Mouse (Mus musculus) midbrain, embryonic 14.5 days (tissue): ENCODE measurements around the gene Wdr19. TPM values are rescaled to one million over a fixed set of nuclear protein-coding genes. Genes with fewer than 3 reads are reported as not detected.

ENCODE experiments used
- ATAC-seq: fragments of 200-750 bp; cut with Nextera tagmentation; 2 replicates; pipeline ENCODE4 v1.8.0; 2017; ENCODE audit warnings: moderate number of reproducible peaks, moderate library complexity; ENCODE audit not compliant: low FRiP score, low TSS enrichment
- DNase-seq: peaks from one replicate; pipeline ENCODE4 v3.0.0-alpha.2; 2015
- H3K27ac ChIP-seq: fragments of 300-500 bp; sonication (generic); replicated peaks from 2 replicates; pipeline ENCODE4 v1.5.1; 2014; ENCODE audit warnings: mild to moderate bottlenecking, low read depth, low read length, moderate library complexity
- H3K27me3 ChIP-seq: fragments of 300-500 bp; sonication (generic); 2 replicates; pipeline ENCODE4 v1.6.1; 2014; ENCODE audit warnings: low read length, control low read depth, mixed read lengths; ENCODE audit not compliant: control insufficient read depth, insufficient read depth
- H3K36me3 ChIP-seq: fragments of 300-500 bp; sonication (generic); 2 replicates; pipeline ENCODE4 v1.6.1; 2014; ENCODE audit warnings: low read length, control low read depth; ENCODE audit not compliant: control insufficient read depth, insufficient read depth
- H3K4me1 ChIP-seq: fragments of 300-500 bp; sonication (generic); 2 replicates; pipeline ENCODE4 v1.6.1; 2014; ENCODE audit warnings: mild to moderate bottlenecking, antibody characterized with exemption, low read length, control low read depth; ENCODE audit not compliant: control insufficient read depth, insufficient read depth
- H3K4me2 ChIP-seq: fragments of 300-500 bp; sonication (generic); 2 replicates; pipeline ENCODE4 v1.6.1; 2014; ENCODE audit warnings: mild to moderate bottlenecking, low read length, moderate library complexity
- H3K4me3 ChIP-seq: fragments of 300-500 bp; sonication (generic); replicated peaks from 2 replicates; pipeline ENCODE4 v1.5.1; 2014; ENCODE audit warnings: low read depth, low read length
- H3K9ac ChIP-seq: fragments of 300-500 bp; sonication (generic); replicated peaks from 2 replicates; pipeline ENCODE4 v1.6.1; 2014; ENCODE audit warnings: mild to moderate bottlenecking, low read length, moderate library complexity
- H3K9me3 ChIP-seq: fragments of 300-500 bp; sonication (generic); 2 replicates; pipeline ENCODE4 v1.6.1; 2016; ENCODE audit warnings: low read length, control low read depth, mixed read lengths; ENCODE audit not compliant: control insufficient read depth
- WGBS: fragments of 180-500 bp; shearing (Covaris S2); extraction: QIAGEN DNeasy Blood & Tissue Kit; methylation state at CpG from one replicate; pipeline ENCODE4 v1.1.7; 2014; 5-methylcytosine and 5-hydroxymethylcytosine counted together
- polyA plus RNA-seq: library from polyadenylated mRNA; unstranded; fragments of >200 nt; fragmentation: Nextera tagmentation; extraction: Ambion mirVana; gene quantifications from 2 replicates; pipeline ENCODE4 v1.2.1, GENCODE M21; 2014

Gene Wdr19
- polyA plus RNA-seq, 1 experiment from 2014 or later, result 18.3 TPM

DNA sequence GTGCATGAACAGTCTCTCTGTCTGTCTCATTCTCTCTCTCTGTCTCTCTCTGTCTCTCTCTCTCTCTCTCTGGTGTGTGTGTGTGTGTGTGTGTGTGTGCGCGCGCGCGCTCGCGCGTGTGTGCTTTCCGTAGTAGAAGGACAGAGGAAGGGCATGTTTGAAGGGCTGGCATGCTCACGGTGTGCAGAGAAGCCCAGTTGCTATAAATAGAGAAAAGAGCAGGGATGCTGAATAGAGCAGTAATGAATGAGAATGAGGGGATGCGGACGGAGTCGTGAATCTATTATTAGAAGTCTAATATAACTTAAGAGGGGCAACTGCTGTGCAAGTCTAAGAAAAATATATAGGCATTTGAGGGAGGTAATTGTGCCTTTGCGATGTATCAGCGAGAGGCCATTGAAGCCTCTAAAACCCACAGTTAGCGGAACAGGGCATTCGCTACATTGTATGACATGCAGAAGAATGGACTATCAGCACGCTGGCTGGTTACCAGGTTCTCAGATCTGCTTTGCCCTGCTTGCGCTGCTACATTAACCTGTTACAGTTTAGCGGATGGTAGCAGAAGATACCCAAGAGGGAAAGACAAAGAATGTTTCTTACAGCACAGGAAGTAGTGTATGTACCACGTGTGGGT lies 18.2 kb upstream of the Wdr19 start:
- Histone ChIP-seq H3K4me2 (no peak overlapping the region), H3K36me3 (no peaks in the 10 kb centered on the region), H3K27me3 (no peaks in the 10 kb centered on the region), H3K9me3 (no peaks in the 10 kb centered on the region), H3K4me3 (no peak overlapping the region), H3K9ac (no peak overlapping the region), H3K27ac (peak overlapping the region; percentile 17; the same call in 1 of the 2 replicates), H3K4me1 (peaks cover 6% of the 10 kb centered on the region)
- peak; percentile 40 for DNase-seq
- 73% methylated on average over 21 of the region's 21 CpGs for WGBS
- no peak for ATAC-seq

DNA sequence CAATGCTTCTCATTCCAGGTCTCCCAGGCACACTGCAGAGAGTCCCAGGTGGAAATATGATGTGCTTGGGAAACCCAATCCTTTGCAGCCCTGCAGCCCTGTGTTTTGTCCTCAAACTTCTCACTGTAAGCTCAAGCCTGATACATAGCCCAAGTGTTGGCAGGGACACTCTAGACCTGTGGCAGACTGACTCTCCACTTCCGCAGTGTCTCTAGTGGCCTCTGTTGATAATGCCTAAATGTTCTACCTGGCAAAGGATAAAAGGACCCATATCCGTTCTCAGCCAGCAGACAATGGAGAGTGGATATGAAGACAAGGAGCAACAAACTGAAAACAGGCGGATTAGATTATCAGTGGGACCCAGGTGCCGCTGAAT lies 17.7 kb upstream of the Wdr19 start:
- Histone ChIP-seq H3K9ac (no peak overlapping the region), H3K4me1 (peaks cover 4% of the 10 kb centered on the region), H3K9me3 (no peaks in the 10 kb centered on the region), H3K27me3 (no peaks in the 10 kb centered on the region), H3K4me3 (no peak overlapping the region), H3K4me2 (no peak overlapping the region), H3K27ac (peak overlapping the region; percentile 17; the same call in 1 of the 2 replicates), H3K36me3 (no peaks in the 10 kb centered on the region)
- DNase-seq (peak; percentile 11), ATAC-seq (no peak)
- 87% methylated on average over 4 of the region's 4 CpGs for WGBS

- WGBS, result 79% methylated on average over 1 of the region's 1 CpGs
- Histone ChIP-seq H3K4me1 (peaks cover 4% of the 10 kb centered on the region), H3K27me3 (no peaks in the 10 kb centered on the region), H3K36me3 (no peaks in the 10 kb centered on the region), H3K4me2 (no peak overlapping the region), H3K27ac (no peak overlapping the region), H3K4me3 (no peak overlapping the region), H3K9me3 (no peaks in the 10 kb centered on the region), H3K9ac (no peak overlapping the region)
- DNase-seq (peak; percentile 4), ATAC-seq (no peak)
These were observed 17.2 kb upstream of the Wdr19 start for GRCm38 (mm10) chr5:65182268-65182667.

- H3K9me3 ChIP-seq, result 0 out of 2 replicates have a peak, but pooled peaks cover 3% of the 10 kb centered on the region
- H3K4me3 ChIP-seq, result no peak overlapping the region
- ATAC-seq (no peak), DNase-seq (no peak)
- H3K27ac ChIP-seq, result no peak overlapping the region
- H3K27me3 ChIP-seq, result no peaks in the 10 kb centered on the region
- no peak overlapping the region for H3K9ac ChIP-seq
- 88% methylated on average over 5 of the region's 5 CpGs for WGBS
- H3K4me1 ChIP-seq, result no peaks in the 10 kb centered on the region
- no peaks in the 10 kb centered on the region for H3K36me3 ChIP-seq
- no peak overlapping the region for H3K4me2 ChIP-seq
These were observed 7.9 kb upstream of the Wdr19 start for GRCm38 (mm10) chr5:65191601-65192000.

DNA sequence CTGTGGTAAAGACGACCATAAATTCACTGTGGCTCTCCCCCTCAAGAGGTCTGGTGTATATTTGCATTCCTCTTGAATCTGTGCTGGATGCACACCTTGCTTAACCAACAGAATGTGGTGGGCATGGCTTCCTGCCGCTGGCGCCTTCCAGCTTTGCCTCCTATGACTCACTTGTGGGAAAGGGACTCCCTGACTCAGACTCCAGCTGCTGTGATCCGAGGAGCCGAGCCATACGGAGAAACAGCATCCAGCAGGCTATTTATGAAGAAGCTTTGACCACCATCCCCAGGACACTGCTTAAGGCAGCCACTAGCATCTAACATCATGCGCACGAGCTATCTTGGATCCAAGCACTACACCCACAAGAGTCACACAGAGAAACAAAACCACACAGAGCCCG lies 5.1 kb upstream of the Wdr19 start:
- H3K4me2 ChIP-seq, result no peak overlapping the region
- no peak overlapping the region for H3K9ac ChIP-seq
- H3K36me3 ChIP-seq, result no peaks in the 10 kb centered on the region
- WGBS, result 93% methylated on average over 9 of the region's 9 CpGs
- no peak overlapping the region for H3K27ac ChIP-seq
- DNase-seq, result no peak
- ATAC-seq, result no peak
- 0 out of 2 replicates have a peak, but pooled peaks cover 3% of the 10 kb centered on the region for H3K9me3 ChIP-seq
- no peak overlapping the region for H3K4me3 ChIP-seq
- H3K27me3 ChIP-seq, result no peaks in the 10 kb centered on the region
- H3K4me1 ChIP-seq, result peaks cover 7% of the 10 kb centered on the region; the same call in 1 of the 2 replicates

GRCm38 (mm10) chr5:65204726-65205125 lies 5.2 kb downstream of the Wdr19 start:
- H3K27me3 ChIP-seq, result no peaks in the 10 kb centered on the region
- DNase-seq (no peak), ATAC-seq (no peak)
- H3K9me3 ChIP-seq, result no peaks in the 10 kb centered on the region
- 86% methylated on average over 2 of the region's 2 CpGs for WGBS
- H3K4me3 ChIP-seq, result no peak overlapping the region
- H3K4me2 ChIP-seq, result no peak overlapping the region
- H3K9ac ChIP-seq, result no peak overlapping the region
- H3K4me1 ChIP-seq, result peaks cover 8% of the 10 kb centered on the region
- H3K36me3 ChIP-seq, result peaks cover 15% of the 10 kb centered on the region
- H3K27ac ChIP-seq, result no peak overlapping the region

DNA sequence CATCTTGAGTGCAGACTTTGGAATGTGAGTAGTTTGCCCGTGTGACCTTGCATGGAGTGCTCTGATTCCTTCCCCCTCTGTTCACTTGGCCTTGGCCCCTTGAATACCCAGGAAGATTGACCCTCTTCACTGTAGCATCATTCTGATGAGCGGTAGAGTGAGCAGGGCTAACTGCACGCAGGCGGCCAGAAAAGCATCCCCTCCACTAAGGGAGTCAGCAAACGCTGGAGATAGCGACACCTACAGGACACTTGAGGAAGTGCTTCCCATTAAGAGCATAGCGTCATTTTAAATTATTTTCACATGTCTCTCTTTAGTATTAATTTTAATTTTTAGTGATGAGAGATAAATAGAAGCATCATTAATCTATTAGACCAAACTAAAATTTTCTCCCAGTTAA lies 13.8 kb downstream of the Wdr19 start:
- ATAC-seq (no peak), DNase-seq (peak; percentile 79)
- Histone ChIP-seq H3K9me3 (no peaks in the 10 kb centered on the region), H3K27ac (no peak overlapping the region), H3K9ac (no peak overlapping the region), H3K4me3 (no peak overlapping the region), H3K27me3 (no peaks in the 10 kb centered on the region), H3K36me3 (peaks cover 2% of the 10 kb centered on the region; the same call in 1 of the 2 replicates), H3K4me1 (no peaks in the 10 kb centered on the region), H3K4me2 (no peak overlapping the region)
- 19% methylated on average over 7 of the region's 7 CpGs for WGBS

GRCm38 (mm10) chr5:65217305-65218269 lies 18.1 kb downstream of the Wdr19 start:
- H3K27me3 ChIP-seq, result no peaks in the 10 kb centered on the region
- WGBS, result 92% methylated on average over 11 of the region's 11 CpGs
- ATAC-seq, result no peak

More at GRCm38 (mm10) chr5:65217305-65218269, 18.1 kb downstream of the Wdr19 start:
- Histone ChIP-seq H3K9me3 (no peaks in the 10 kb centered on the region), H3K4me2 (no peak overlapping the region), H3K4me3 (no peak overlapping the region), H3K27ac (no peak overlapping the region), H3K4me1 (no peaks in the 10 kb centered on the region), H3K36me3 (peaks cover 14% of the 10 kb centered on the region; the same call in 1 of the 2 replicates), H3K9ac (no peak overlapping the region)
- no peak for DNase-seq
